Mouse (Mus musculus) gonadal fat pad, adult 2 months (tissue): Measurements from ENCODE around the gene Ccnb1ip1. TPM values are rescaled to one million over a fixed set of nuclear protein-coding genes. Genes with fewer than 3 reads are reported as not detected.
"Not testable (repeated sequence)": the region's sequence is repeated elsewhere in the genome, so short reads cannot be mapped to it uniquely, and the experiment has no call there.

ENCODE experiments used
- DNase-seq: peaks from one replicate; pipeline ENCODE4 v3.0.0-alpha.2; 2012; ENCODE audit warnings: low read depth
- polyA plus RNA-seq: library from polyadenylated mRNA; depleted of rRNA; stranded (reverse); fragments of >200 nt; gene quantifications from 2 replicates; pipeline ENCODE4 v1.2.3, GENCODE M21; 2012; rRNA removed

Gene Ccnb1ip1
- 0.07 TPM in 1 of 2 replicates, not detected in the other for polyA plus RNA-seq

DNA sequence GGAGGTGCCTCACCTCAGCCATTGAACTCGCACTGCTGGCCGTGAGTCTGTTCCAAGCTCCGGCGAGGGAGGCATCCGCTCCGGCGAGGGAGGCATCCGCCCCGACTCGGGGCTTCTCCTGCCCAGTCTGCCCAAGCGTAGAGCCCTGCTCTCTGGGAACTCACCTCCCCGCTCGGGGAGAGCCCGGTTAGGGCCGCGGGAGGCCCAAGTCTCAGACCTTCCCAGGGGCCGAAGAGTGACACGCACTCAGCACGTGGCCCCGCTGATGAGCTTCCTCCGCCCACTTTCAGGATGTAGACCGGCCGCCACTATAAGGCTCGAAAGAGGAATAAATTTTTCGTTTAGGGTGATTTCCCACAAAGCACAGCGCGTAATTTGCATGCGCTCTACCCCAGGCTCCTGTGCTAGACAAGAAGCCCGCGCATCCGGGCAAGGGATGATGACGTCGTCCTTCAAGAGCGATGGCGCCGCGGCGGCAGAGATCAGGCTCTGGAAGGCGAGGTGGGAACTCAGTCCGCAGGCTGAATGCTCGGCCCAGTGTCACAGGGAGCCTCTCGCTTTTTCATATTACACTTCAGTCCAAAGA is at the start of gene Ccnb1ip1, which contains the start of gene Parp2:
Gene Ccnb1ip1 (minus strand): TSS at position 246 of the 586 bp plus-strand sequence.
Gene Parp2 (plus strand): TSS at position 355 of the 586 bp plus-strand sequence.
- peak; percentile 98 for DNase-seq

DNA sequence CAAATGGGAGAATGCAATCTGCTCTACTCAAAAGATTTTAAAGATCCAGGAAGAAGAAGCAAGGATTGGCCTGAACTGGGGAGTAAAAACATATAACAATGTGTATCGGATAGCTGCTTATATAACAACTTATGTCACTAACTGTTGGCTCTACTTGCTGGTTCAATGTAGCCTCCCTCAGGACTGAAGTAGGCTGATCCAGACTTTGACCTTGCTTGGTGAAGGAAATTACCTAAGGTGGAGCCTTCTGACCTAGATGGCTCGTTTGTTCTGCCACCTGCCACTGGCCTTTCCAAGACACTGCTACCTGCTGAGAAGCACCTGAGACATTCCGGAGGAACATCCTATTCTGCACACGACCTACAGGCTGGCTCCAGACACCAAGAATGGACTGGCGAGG is 48.3 kb upstream of the Ccnb1ip1 start:
- DNase-seq: no peak

DNA sequence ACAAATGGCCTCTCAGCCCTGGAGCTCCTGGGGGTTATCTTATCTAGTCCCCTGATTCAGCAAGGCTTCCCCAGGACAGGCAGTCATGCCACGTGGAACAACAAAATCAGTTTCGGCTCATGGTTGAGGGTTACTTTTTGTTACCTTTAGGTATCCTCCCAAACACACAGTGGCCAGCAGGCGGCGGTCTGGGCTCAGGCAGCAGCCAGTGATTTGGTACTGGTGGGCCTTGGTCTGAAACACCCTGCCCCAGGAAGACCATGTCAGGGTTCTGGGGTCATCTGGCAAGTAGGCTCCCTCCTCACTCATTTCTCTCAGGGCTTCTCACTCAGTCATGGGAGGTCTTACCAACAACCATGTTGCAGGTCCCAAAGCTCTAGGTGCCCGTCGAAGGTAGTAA is 29.7 kb upstream of the Ccnb1ip1 start:
- no peak for DNase-seq

DNA sequence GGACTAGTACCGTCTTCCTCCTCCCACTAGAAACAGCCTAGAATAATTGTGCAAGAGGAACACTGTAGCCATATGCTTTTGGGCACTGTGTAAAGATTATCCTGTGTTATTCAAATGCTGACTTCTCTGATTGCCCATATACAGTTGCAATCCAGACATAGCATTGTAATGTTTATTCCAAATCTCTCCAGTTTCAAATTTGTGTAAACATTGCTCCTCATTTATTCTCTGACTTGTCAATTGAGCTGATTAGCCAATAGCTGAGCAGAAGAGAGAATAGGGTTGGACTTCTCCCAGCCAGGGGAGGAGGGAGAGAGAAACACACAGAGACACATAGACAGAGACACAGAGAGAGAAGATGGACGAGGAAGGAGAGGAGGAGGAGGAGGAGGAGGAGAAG is 26.9 kb upstream of the Ccnb1ip1 start:
- no peak for DNase-seq

DNA sequence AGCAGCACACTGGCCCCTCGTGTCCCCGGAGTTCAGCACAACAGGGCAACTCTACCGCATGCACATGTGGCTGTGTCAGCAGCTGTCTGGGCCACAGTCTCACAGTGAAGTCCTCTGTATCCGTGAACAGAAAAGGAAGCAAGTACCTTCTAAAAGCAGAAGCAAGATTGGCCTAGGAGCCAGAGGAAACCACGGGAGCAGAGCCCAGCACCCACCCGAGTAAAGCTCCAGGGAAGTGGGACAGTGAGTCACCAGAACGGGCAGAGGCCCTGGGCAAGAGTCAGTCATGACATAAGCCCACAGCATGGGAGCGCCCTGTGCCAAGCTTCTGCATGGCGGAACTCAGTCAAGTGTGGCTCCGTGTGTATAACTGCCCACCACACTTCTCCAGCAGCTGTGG is 26.4 kb upstream of the Ccnb1ip1 start:
- DNase-seq: no peak

DNA sequence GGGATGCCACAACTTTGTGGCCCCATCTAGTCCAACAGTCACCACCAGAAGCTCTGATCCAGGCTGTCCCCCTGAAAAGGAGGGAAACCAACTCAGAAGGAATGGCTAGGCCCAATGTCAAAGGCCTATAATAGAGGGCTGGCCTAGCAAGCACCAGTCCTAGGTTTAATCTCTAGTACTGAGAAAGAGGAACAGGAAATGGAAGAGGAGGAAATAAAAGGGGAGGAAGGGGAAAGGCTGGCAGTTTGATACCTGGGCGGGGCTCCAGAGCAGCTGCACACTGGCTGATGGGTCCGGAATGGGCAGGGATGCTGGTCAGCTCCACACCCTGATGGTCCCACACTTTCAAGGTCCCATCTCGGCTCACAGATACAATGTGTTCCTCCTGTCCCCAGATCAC is 22.3 kb upstream of the Ccnb1ip1 start:
- DNase-seq: no peak

DNA sequence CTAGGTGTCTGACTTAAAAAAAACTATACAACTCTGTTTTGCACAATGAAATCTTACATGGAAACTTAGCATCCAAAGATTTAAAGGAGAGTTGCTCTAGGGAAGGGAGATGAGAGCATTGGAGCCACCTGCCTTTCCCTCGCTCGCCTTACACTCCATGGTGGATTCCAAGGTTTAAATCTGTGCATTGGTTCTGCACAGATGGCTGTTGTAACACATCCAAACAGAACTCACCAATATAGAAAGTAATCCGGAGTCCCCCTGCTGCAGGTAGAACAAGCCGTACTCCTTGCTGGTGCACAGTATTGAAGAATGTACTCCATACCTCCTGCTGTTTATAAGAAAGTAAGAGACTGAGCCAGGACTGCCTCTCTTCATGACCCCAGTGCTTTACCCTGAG is 19.0 kb upstream of the Ccnb1ip1 start:
- DNase-seq: no peak

DNA sequence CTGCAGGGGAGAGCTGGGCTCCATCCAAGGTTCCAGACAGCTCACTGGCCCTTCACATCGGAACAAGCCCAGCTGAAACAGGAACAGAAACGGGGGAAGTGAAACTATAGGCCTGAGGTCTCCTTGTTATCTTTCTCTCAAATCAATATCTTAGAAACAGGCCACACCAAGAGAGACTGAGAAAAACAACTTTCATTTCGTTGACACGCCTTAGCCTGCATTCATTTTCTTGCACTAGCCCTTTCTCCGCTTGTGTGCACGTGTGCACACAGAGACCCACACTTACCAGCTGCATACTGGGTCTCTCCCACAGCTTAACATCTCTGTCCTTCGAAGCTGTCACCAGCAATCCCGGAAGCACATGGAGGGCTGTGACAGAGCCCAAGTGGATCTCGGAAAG is 16.7 kb upstream of the Ccnb1ip1 start:
- no peak for DNase-seq

DNA sequence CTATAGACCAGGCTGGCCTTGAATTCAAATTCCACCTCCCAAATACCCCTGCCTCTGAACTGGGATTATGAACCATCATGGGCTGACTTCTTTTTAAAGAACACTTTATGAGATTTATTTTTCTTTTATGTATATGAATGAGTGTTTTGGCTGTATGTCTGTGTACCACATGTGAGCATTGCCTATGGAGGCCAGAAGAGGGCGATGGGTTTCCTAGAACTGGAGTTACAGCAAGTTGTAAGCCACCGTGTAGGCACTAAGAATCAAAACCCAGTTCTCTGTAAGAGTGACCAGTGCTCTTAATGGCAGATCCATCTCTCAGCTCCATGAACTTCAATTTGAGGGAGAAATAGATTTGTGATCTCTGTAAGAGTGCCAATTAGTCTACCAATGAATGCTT is 15.7 kb upstream of the Ccnb1ip1 start:
- no peak for DNase-seq

DNA sequence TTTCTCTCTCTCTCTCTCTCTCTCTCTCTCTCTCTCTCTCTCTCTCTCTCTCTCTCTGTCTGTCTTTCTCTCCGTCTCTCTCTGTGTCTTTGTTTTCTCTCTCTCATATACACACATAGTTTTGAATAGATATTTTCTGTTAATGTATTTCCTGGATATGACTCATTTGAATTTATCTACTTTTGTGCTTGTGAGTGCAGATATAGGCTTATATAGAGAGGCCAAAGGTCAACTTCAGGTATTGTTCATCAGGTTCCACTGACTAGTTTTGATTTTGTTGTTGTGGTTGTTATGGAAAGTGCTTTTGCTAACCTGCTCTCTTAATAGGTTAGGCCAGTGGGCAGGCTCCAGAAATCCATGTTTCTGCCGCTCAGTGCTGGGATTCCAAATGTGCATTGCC is 5.5 kb upstream of the Ccnb1ip1 start:
- no peak for DNase-seq

DNA sequence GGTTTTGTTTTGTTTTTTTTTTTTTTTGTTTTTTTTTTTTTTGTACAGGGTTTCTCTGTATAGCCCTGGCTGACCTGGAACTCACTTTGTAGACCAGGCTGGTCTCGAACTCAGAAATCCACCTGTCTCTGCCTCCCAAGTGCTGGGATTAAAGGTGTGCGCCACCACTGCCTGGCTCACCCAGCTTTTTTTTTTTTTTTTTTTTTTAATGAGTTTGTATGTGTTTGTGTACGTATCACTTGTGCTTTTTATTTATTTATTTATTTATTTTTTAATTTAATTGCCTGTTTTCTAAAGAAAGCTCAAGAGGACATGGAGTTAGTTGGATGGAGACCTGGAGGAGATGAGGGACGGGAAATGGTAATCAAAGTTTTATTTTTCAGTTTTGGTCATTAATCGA is 1.1 kb downstream of the Ccnb1ip1 start:
- not testable (repeated sequence) for DNase-seq

DNA sequence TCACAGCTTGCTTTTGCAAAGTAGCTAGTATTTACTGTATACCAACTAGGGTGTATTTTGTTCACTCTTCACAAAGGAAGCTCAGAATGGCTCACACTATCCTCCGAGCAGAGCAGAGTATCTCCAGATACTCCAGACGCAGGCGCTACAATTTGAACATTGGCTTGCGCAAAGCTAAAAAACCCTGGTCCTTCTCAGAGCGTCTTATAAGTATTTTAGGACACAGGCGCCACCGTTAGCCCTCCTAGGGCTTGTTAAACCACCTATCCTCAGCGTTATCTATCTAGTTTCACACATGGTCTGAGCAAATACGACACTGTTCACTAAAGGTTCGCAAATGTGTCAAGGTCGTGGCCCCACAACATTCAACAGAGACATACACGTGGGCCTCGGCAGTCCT is 2.8 kb downstream of the Ccnb1ip1 start:
- DNase-seq: no peak

DNA sequence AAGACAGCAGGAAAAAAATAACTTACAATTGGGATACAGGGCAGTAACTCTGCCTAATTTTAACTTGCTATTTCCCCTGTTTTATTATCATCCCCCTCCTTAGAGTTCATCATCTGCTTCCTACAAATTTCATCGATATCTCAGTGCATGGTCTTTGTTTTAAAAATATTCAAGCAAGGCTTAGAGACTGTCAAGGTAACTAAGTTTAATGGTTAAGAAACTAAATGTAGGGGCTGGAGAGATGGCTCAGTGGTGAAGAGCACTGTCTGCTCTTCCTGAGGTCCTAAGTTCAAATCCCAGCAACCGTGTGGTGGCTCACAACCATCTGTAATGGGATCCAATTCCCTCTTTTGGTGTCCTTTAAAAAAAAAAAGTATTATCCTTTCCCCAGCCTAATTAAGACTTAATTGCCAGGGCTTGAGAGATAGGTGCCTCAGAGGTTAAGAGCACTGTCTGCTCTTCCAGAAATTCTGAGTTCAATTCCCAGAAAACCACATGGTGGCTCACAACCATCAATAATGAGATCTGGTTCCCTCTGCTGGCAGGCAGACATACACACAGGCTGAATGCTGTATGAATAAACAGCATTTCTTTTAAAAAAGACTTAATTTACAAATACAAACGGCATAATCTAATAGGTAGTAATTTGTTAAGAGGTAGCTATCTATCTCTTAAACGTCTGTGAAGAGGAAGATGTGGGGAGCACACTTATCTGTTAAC is 4.5 kb downstream of the Ccnb1ip1 start:
- no peak for DNase-seq

DNA sequence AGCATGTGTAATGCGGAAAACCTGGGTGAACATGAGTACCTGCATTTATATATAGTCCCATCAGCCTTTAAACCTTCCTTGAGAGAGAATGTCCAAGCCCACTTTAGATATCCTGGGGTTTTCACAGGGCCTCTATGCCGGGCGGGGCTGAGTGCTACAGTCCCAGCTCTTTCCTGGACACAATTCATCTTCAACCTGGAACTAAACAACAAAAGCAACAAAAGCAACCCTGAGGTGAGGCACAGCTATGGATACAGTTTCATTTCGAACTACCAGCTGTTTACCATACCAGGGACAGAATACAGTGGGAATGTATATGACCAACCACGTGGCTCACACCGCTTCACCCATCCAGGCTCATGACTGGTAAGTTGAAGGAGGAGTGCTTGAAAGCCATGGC is 5.1 kb downstream of the Ccnb1ip1 start:
- no peak for DNase-seq

DNA sequence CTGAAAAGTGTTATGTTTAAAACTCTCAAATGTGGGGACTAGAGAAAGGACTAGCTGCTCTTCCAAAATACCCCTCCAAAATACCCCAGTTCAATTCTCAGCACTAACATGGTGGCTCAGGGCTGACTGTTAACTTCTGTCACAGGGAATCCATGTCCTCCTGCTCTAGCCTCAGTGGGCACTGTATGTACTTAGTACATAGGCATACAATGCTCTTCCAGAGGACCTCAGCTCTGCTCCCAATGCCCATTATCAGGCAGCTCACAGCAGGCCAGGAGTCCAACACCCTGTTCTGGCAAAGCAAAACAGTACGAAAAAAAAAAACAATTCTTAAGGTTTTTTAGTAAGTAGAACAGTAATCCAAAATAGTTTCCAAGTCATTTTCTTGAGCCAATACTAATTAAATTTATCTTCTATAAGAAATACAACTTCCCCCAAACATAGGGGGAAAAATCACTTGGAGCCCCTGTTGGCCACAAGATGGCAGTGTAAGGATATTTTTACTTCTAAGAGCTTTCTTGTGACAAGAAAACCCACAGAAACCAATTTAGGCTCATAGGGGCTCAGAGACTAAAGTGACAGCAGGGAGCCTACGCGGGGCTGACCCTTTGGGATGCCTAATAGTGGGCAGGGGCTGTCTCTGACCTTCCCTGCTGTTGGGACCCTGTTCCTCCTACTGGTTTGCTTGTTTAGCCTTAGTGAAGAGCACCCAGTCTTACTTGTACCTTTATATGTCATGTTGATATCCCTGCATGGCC is 7.9 kb downstream of the Ccnb1ip1 start:
- no peak for DNase-seq

DNA sequence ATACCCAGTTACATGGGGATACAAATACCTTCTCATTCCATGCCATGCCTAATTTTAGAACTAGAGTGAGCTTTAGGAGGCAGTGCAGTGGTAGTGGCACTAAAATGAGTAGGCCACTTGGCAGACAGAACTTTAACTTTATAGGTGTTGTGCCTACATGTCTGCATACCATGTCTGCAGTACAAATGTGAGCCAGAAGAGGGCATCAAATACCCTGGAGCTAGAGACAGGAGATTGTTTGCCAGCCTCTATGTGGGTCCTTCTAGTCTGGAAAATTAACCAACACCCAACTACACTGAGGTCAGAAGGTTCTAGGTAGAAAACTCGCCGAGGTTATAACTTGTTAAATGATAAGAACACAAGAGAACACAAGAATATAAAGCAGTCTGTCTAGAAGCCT is 9.0 kb downstream of the Ccnb1ip1 start:
- no peak for DNase-seq

DNA sequence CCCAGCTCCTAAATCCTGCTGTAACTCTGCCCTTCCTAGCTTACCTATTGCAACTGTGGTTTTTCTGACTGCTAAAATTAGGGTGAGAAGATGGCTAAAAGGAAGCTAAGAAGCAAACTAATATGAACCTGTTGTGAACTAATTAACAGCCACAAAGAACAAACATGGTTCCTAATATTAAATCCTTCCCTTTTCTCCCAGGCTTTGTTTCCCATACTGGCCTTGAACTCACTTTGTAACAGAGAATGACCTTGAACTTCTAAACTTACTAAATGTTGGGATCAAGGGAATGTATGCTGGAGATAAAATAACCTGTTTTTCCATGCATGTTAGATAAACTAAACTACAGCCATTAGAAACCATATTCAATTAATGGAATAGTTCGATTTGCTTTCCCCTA is 11.1 kb downstream of the Ccnb1ip1 start:
- DNase-seq: no peak

DNA sequence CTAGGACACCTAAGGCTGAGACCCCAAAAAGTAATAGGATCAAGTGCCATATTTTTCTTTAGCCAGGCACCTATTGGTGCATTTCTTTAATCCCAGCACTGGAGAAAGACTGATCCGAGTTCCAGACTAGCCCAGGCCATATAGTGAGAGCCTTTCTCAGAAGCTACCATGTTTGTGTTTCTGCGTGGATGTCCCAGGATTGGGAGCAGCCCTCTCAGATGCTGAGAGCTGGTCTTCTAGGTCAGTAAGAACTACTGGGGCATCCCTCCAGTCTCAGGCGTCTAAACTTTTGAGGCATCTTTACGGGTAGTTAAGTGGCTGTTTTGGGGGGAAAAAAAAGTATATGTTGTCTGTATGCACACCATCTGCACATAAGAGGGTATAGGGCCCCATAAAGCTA is 11.6 kb downstream of the Ccnb1ip1 start:
- DNase-seq: no peak

DNA sequence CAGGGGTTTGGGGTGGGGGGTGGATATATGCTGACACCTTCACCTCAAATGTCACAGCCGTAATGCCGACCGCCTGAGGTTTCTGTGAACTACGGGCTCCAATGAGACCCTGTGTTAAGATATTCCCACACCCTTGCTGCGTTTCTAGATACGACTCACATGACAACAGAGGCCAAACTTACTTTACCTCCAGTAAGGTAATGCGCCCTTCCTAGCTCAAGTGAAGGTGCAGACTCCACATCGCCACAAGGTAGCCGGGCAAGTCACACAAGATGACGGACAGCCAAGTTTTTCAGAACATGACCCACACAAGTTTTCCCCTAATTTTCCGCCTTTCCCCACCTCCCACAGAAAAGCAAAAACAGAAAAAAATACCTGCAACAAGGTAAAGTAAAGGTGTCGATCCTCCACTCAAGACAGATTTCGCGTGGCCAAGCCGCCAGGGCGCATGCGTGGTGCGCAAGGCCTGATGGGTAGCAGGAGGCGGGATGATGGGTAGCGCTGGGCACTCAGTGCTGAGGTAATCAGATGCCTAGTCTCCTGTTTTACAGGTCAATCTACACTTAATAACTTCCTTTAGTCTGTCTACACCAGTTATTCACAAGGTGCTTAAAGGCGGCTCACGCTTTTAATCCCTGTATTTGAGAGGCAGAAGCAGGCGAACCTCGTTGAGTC is 12.1 kb downstream of the Ccnb1ip1 start:
- DNase-seq: no peak

DNA sequence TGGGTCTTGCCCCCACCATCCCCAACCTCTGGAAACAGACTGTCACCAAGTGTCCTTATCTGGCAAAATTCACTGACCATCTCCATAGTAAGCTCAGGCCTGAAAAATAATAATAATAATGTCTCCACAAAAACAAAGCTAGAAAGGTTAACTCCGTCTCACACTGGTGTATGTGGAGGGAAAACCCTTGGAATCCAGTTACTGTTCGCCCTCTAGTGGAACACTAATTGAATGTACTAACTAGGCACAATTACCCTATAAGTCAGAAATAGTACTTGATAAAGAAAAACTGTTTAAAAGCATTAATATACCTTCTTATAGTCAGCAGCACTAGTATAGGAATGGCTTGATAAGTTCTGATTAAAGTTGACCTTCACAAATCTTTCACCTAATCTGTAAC is 19.4 kb downstream of the Ccnb1ip1 start:
- DNase-seq: no peak

DNA sequence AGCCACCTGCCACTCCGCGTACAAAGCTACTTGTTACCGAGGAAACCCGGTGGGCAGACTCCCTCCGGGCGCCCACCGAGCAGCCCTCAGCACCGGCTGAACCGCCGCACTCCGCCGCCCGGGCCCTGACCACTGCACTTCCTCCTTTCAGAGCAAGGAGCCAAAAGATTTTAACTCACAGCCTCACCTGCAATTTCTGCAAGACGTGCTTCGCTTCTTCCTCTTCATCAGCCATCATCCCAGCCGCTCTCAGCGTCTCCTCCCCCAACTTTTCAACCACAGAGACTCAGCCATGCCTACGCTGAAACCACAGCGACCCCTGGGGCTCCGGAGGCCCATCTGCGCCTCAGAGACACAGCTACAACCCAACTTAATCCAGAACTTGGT is 22.3 kb downstream of the Ccnb1ip1 start, which contains the start of gene Ttc5:
Gene Ttc5 (minus strand): TSS at position 269 of the 387 bp plus-strand sequence.
- no peak for DNase-seq
